Mouse (Mus musculus): ENCODE measurements around the gene Rnf5. TPM values are rescaled to one million over a fixed set of nuclear protein-coding genes. Genes with fewer than 3 reads are reported as not detected.

Gene Rnf5
- polyA plus RNA-seq (2014; fragmentation: Nextera tagmentation; extraction: Ambion mirVana), result 80.8 and 85.3 TPM in 2 replicates

- Histone ChIP-seq H3K9me3 (ENCODE audit: control insufficient read depth, low read length) (no peaks in the 10 kb centered on the region), H3K4me1 (ENCODE audit: control insufficient read depth, insufficient read depth, low read length) (peaks cover 17% of the 10 kb centered on the region), H3K27me3 (replicated peaks; ENCODE audit: control insufficient read depth, insufficient read depth, low read length) (no peaks in the 10 kb centered on the region), H3K4me3 (ENCODE audit: low read depth, low read length) (peak within 1 kb of the TSS; percentile 74), H3K36me3 (ENCODE audit: control insufficient read depth, insufficient read depth, low read length) (peaks cover 21% of the 10 kb centered on the region), H3K9ac (ENCODE audit: low read depth, low read length) (peak within 1 kb of the TSS; percentile 76), H3K27ac (replicated peaks; ENCODE audit: low read depth, low read length) (peak within 1 kb of the TSS; percentile 89), H3K4me2 (ENCODE audit: low read depth, low read length) (peak within 1 kb of the TSS; percentile 90)
- DNase-seq (ENCODE audit: low spot score), result peak; percentile 100
- peak; percentile 96 for ATAC-seq (ENCODE audit: low read depth)
- WGBS, result under 1% methylated on average over 30 of the region's 30 CpGs
Observed at GRCm38 (mm10) chr17:34603375-34604060, at the start of gene Rnf5. Gene Rnf5, minus strand, starts transcription at chr17:34603690.

- H3K4me3 ChIP-seq (ENCODE audit: low read depth, low read length), result no peak overlapping the region
- no peak for ATAC-seq (ENCODE audit: low read depth)
- H3K27me3 ChIP-seq (replicated peaks; ENCODE audit: control insufficient read depth, insufficient read depth, low read length), result no peaks in the 10 kb centered on the region
- peaks cover 9% of the 10 kb centered on the region for H3K4me1 ChIP-seq (ENCODE audit: control insufficient read depth, insufficient read depth, low read length)
- no peak overlapping the region for H3K9ac ChIP-seq (ENCODE audit: low read depth, low read length)
- H3K9me3 ChIP-seq (ENCODE audit: control insufficient read depth, low read length), result no peaks in the 10 kb centered on the region
- H3K36me3 ChIP-seq (ENCODE audit: control insufficient read depth, insufficient read depth, low read length), result peaks cover 42% of the 10 kb centered on the region
- H3K27ac ChIP-seq (replicated peaks; ENCODE audit: low read depth, low read length), result no peak overlapping the region
- DNase-seq (ENCODE audit: low spot score), result no peak
- WGBS, result 88% methylated on average over 8 of the region's 8 CpGs
- no peak overlapping the region for H3K4me2 ChIP-seq (ENCODE audit: low read depth, low read length)
Observed at GRCm38 (mm10) chr17:34652985-34653384, 49.5 kb upstream of the Rnf5 start.

GRCm38 (mm10) chr17:34652546-34652945, 49.1 kb upstream of the Rnf5 start:
- ATAC-seq (ENCODE audit: low read depth) (no peak), DNase-seq (ENCODE audit: low spot score) (no peak)
- 87% methylated on average over 10 of the region's 10 CpGs for WGBS
- no peaks in the 10 kb centered on the region for H3K9me3 ChIP-seq (ENCODE audit: control insufficient read depth, low read length)
- no peak overlapping the region for H3K4me2 ChIP-seq (ENCODE audit: low read depth, low read length)
- H3K4me1 ChIP-seq (ENCODE audit: control insufficient read depth, insufficient read depth, low read length), result peaks cover 14% of the 10 kb centered on the region
- H3K27me3 ChIP-seq (replicated peaks; ENCODE audit: control insufficient read depth, insufficient read depth, low read length), result no peaks in the 10 kb centered on the region
- H3K4me3 ChIP-seq (ENCODE audit: low read depth, low read length), result no peak overlapping the region
- H3K36me3 ChIP-seq (ENCODE audit: control insufficient read depth, insufficient read depth, low read length), result peaks cover 42% of the 10 kb centered on the region
- no peak overlapping the region for H3K27ac ChIP-seq (replicated peaks; ENCODE audit: low read depth, low read length)
- no peak overlapping the region for H3K9ac ChIP-seq (ENCODE audit: low read depth, low read length)

- 64% methylated on average over 19 of the region's 19 CpGs for WGBS
- ATAC-seq (ENCODE audit: low read depth), result no peak
- peaks cover 14% of the 10 kb centered on the region for H3K4me1 ChIP-seq (ENCODE audit: control insufficient read depth, insufficient read depth, low read length)
- no peak overlapping the region for H3K27ac ChIP-seq (replicated peaks; ENCODE audit: low read depth, low read length)
- H3K27me3 ChIP-seq (replicated peaks; ENCODE audit: control insufficient read depth, insufficient read depth, low read length), result no peaks in the 10 kb centered on the region
- DNase-seq (ENCODE audit: low spot score), result no peak
- peaks cover 42% of the 10 kb centered on the region for H3K36me3 ChIP-seq (ENCODE audit: control insufficient read depth, insufficient read depth, low read length)
- no peaks in the 10 kb centered on the region for H3K9me3 ChIP-seq (ENCODE audit: control insufficient read depth, low read length)
- H3K4me2 ChIP-seq (ENCODE audit: low read depth, low read length), result no peak overlapping the region
- no peak overlapping the region for H3K9ac ChIP-seq (ENCODE audit: low read depth, low read length)
- no peak overlapping the region for H3K4me3 ChIP-seq (ENCODE audit: low read depth, low read length)
Observed at GRCm38 (mm10) chr17:34651507-34652221, 48.2 kb upstream of the Rnf5 start.

GRCm38 (mm10) chr17:34650781-34651180, 47.3 kb upstream of the Rnf5 start:
- H3K9ac ChIP-seq (ENCODE audit: low read depth, low read length), result no peak overlapping the region
- peaks cover 42% of the 10 kb centered on the region for H3K36me3 ChIP-seq (ENCODE audit: control insufficient read depth, insufficient read depth, low read length)

GRCm38 (mm10) chr17:34649106-34649864, 45.8 kb upstream of the Rnf5 start:
- no peaks in the 10 kb centered on the region for H3K27me3 ChIP-seq (replicated peaks; ENCODE audit: control insufficient read depth, insufficient read depth, low read length)
- no peak overlapping the region for H3K27ac ChIP-seq (replicated peaks; ENCODE audit: low read depth, low read length)
- H3K4me1 ChIP-seq (ENCODE audit: control insufficient read depth, insufficient read depth, low read length), result peaks cover 18% of the 10 kb centered on the region
- no peak overlapping the region for H3K9ac ChIP-seq (ENCODE audit: low read depth, low read length)
- DNase-seq (ENCODE audit: low spot score) (no peak), ATAC-seq (ENCODE audit: low read depth) (no peak)
- H3K4me3 ChIP-seq (ENCODE audit: low read depth, low read length), result no peak overlapping the region
- H3K4me2 ChIP-seq (ENCODE audit: low read depth, low read length), result no peak overlapping the region
- WGBS, result 86% methylated on average over 18 of the region's 18 CpGs
- peaks cover 39% of the 10 kb centered on the region for H3K36me3 ChIP-seq (ENCODE audit: control insufficient read depth, insufficient read depth, low read length)
- no peaks in the 10 kb centered on the region for H3K9me3 ChIP-seq (ENCODE audit: control insufficient read depth, low read length)

More at GRCm38 (mm10) chr17:34650781-34651180, 47.3 kb upstream of the Rnf5 start:
- H3K4me1 ChIP-seq (ENCODE audit: control insufficient read depth, insufficient read depth, low read length), result peaks cover 12% of the 10 kb centered on the region
- DNase-seq (ENCODE audit: low spot score), result no peak
- H3K27ac ChIP-seq (replicated peaks; ENCODE audit: low read depth, low read length), result no peak overlapping the region
- H3K27me3 ChIP-seq (replicated peaks; ENCODE audit: control insufficient read depth, insufficient read depth, low read length), result no peaks in the 10 kb centered on the region
- H3K4me2 ChIP-seq (ENCODE audit: low read depth, low read length), result no peak overlapping the region
- WGBS, result 87% methylated on average over 13 of the region's 14 CpGs
- no peak for ATAC-seq (ENCODE audit: low read depth)
- H3K4me3 ChIP-seq (ENCODE audit: low read depth, low read length), result no peak overlapping the region
- no peaks in the 10 kb centered on the region for H3K9me3 ChIP-seq (ENCODE audit: control insufficient read depth, low read length)

GRCm38 (mm10) chr17:34648141-34648890, 44.8 kb upstream of the Rnf5 start:
- no peak for ATAC-seq (ENCODE audit: low read depth)

More at GRCm38 (mm10) chr17:34648141-34648890, 44.8 kb upstream of the Rnf5 start:
- Histone ChIP-seq H3K9ac (ENCODE audit: low read depth, low read length) (0 out of 2 replicates have a peak overlapping the region, but pooled peaks have one; percentile 89), H3K27me3 (replicated peaks; ENCODE audit: control insufficient read depth, insufficient read depth, low read length) (no peaks in the 10 kb centered on the region), H3K4me1 (ENCODE audit: control insufficient read depth, insufficient read depth, low read length) (peaks cover 20% of the 10 kb centered on the region), H3K9me3 (ENCODE audit: control insufficient read depth, low read length) (no peaks in the 10 kb centered on the region), H3K27ac (replicated peaks; ENCODE audit: low read depth, low read length) (no peak overlapping the region), H3K36me3 (ENCODE audit: control insufficient read depth, insufficient read depth, low read length) (peaks cover 38% of the 10 kb centered on the region), H3K4me2 (ENCODE audit: low read depth, low read length) (peak overlapping the region; percentile 88), H3K4me3 (ENCODE audit: low read depth, low read length) (peak overlapping the region; percentile 95)
- DNase-seq (ENCODE audit: low spot score), result no peak
- WGBS, result 78% methylated on average over 16 of the region's 16 CpGs

Data from embryonic facial prominence, embryonic 14.5 days (tissue).